Mouse (Mus musculus) testis, adult 10 weeks (tissue): ENCODE results near the gene Plpp7. TPM values are rescaled to one million over a fixed set of nuclear protein-coding genes. Genes with fewer than 3 reads are reported as not detected.

ENCODE experiments used
- polyA plus RNA-seq: library from polyadenylated mRNA; stranded (reverse); fragments of 350-450 nt; fragmentation: Illumina TruSeq; extraction: RNeasy Lipid Tissue Mini Kit (QIAGEN cat#74804); gene quantifications from one replicate; pipeline ENCODE4 v1.2.3, GENCODE M21; 2014; ENCODE audit warnings: low read depth, low replicate concordance

The Plpp7 gene
- 0.38 TPM for polyA plus RNA-seq

DNA sequence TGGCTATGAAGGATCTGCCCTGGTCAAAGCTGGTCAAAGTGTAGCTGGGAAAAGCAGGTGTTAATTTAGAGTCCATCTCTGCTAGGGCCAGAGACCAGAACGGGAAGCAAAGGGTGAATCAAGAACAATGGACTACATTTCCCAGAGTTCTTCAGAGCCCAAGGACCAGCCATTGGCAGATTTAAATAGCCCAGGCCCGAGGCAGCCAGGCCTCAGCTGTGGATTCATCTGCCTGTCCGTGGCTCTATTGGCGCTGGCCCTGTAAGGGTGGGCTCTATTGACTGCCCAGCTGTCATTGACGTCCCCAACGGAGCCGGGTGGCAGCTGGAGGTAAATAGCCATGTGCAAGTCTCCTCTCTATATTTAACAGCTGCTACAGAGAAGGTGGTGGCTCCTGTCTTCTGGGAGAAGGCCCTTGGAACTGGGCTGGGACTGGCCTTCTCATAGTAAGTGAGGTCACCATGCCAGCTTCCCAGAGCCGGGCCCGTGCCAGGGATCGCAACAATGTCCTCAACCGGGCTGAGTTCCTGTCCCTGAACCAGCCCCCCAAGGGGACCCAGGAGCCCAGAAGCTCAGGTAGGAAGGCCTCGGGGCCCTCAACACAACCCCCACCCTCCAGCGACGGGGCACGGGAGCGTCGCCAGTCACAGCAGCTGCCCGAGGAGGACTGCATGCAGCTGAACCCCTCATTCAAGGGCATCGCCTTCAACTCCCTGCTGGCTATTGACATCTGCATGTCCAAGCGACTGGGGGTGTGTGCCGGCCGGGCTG lies at the start of gene Plpp7:
TSS of gene Plpp7 (plus strand) at position 178 of the 771 bp plus-strand sequence.

GRCm38 (mm10) chr2:32084111-32084871 lies 11.0 kb upstream of the Plpp7 start, which contains the start of gene Fam78a:
Fam78a (minus strand) TSS chr2:32084857.

DNA sequence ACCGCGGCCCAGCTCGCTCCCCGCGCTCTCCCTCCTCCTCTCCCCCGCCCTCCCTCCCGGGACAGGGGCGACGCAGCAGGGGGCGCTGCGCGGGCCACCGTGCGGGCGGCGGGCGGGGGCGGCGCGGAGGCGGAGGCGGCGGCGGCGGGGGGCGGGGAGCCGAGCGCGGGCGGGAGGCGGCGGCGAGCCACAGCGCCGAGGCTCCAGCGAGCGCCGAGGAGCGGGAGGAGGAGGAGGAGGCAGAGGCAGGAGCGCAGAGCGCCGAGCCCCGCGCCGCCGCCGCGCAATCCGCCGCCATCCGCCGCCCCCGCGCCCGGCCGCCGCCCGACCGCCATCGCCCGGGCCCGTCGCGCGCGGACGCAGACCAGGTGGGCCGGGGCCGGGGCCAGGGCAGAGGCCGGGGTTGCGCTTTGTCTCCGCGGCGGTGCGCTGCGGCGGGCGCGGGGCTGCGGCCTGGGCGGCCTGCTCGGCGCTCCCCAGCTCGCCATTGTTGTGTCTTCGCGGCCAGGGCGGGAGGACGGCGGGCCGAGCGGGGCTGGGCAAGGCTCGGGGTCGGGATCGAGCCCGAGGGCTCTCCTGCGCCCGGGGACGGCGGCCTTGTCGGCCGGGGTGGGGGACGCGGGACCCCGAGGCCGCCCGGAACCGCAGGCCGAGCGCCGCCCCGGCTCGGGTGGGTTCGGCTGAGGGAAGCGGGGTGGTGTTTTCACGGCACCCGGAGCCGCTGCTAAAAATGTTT lies 55.8 kb downstream of the Plpp7 start, which contains the start of gene Prrc2b:
TSS of gene Prrc2b (plus strand) at position 159 of the 736 bp plus-strand sequence.

Other genes starting within 250 kb of the Plpp7 start
- not detected for gene Fibcd1, start 249.5 kb upstream of the Plpp7 start, polyA plus RNA-seq
- gene Lamc3, start 208.2 kb upstream of the Plpp7 start, polyA plus RNA-seq: 1.1 TPM
- 1.7 TPM for gene Aif1l, start 145.4 kb upstream of the Plpp7 start, polyA plus RNA-seq
- gene Nup214, start 121.1 kb upstream of the Plpp7 start, polyA plus RNA-seq: 87.2 TPM
- gene Fam78a, start 10.7 kb upstream of the Plpp7 start, polyA plus RNA-seq: 30.4 TPM
- 2.2 TPM for gene Prrc2b, start 55.6 kb downstream of the Plpp7 start, polyA plus RNA-seq
- 61.5 TPM for gene Pomt1, start 141.1 kb downstream of the Plpp7 start, polyA plus RNA-seq
- gene Uck1, start 164.6 kb downstream of the Plpp7 start, polyA plus RNA-seq: 2.6 TPM
- gene Golga2, start 191.9 kb downstream of the Plpp7 start, polyA plus RNA-seq: 19.5 TPM
- 488 TPM for gene Swi5, start 192.5 kb downstream of the Plpp7 start, polyA plus RNA-seq